Mouse (Mus musculus) left cerebral cortex, postnatal 25 days (tissue): Measurements from ENCODE around the gene Amph. TPM values are rescaled to one million over a fixed set of nuclear protein-coding genes. Genes with fewer than 3 reads are reported as not detected.
"Not testable (repeated sequence)": the region's sequence is repeated elsewhere in the genome, so short reads cannot be mapped to it uniquely, and the experiment has no call there.

ENCODE experiments used
- DNase-seq, 2 experiments: peaks; one replicate each; pipeline ENCODE4 v3.0.0; 2022; ENCODE audit warnings: low spot score in 2 of 2, mixed read lengths in 1 of 2
- intact Hi-C: fragments of 180-260 bp; cut with DNase I; formaldehyde crosslinking; loops from one replicate; pipeline ENCODE4 v1.15.1; 2025
- total RNA-seq, 2 experiments: library from RNA; stranded (reverse); gene quantifications; 2 replicates each; pipeline ENCODE4 v1.2.3; 2021

Gene Amph
- 100 to 1,000 TPM; 200 to 218 TPM for total RNA-seq

DNA sequence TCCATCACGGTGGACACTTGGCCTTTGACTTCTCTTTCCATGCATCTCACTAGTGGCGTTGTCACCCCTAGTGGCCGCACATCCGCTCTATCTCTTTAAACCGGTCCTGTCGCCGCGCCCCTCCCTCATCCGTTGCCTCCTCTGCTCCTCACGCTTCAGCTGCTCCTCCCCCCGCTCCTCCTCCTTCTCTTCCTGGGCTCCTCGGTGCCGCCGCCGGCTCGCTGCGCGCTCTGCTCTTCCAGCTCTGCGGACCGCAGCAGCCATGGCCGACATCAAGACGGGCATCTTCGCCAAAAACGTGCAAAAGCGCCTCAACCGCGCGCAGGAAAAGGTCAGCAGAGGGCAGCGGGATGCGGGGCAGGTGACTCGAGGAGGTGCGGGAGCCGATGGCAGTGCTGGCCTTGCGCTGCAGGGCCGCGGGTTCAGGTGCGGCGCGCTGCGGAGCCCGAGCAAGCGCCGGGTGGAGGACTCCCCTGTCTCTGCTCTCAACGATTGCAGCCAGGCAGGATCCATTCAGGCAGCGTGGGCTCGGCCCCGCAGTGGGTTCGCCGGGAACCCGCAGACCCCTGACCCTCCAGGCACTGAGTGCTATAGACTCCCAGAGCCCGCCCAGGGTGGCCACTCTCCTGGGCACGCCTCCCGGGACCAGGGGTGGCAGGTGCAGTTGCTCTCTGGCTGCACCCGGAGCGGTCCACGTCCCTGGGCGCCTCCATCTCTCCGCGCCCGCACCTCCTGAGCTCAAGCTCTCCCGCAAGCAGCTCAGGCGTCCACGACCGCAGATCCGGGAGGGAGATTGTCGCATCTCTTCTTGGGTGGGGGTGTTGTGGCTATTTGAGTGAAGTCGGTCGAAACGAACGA lies at the start of gene Amph:
TSS of gene Amph (plus strand) at position 35 of the 858 bp plus-strand sequence.
- intact Hi-C loops, result loop anchor here (2.0 to 5.0 kb wide), 3 partner anchors 60 to 154 kb away; no protein-coding TSS in a partner anchor
- DNase-seq, result peak; percentile 88 to 96

DNA sequence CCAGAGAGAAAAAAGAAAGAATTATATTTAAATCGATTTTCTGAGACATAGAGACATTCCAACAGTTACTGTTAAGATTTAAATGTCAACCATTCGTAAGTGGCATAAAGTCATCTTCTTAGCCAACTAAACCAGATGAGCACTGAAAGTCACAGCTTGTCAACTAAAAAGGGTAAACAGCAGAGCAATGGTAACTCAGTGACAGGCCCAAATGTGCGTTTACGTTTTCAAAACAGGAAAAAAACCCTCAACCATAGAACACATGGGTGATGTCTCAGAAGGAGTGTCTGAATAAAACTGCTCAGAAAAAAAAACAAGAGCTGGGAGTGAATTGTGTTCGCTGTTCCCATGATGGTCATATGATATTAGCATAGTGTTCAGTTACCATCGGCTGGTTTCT lies 44.4 kb upstream of the Amph start:
- intact Hi-C loops, result no loop called here

GRCm38 (mm10) chr13:18914774-18915173 lies 33.2 kb upstream of the Amph start:
- DNase-seq, result peak in 1 of 2 experiments; percentile 29
- intact Hi-C loops, result no loop called here

More for the DNA sequence above, 44.4 kb upstream of the Amph start:
- no peak for DNase-seq

- intact Hi-C loops, DNase-seq: not testable (repeated sequence)
Observed at GRCm38 (mm10) chr13:18933191-18933590, 14.8 kb upstream of the Amph start.

DNA sequence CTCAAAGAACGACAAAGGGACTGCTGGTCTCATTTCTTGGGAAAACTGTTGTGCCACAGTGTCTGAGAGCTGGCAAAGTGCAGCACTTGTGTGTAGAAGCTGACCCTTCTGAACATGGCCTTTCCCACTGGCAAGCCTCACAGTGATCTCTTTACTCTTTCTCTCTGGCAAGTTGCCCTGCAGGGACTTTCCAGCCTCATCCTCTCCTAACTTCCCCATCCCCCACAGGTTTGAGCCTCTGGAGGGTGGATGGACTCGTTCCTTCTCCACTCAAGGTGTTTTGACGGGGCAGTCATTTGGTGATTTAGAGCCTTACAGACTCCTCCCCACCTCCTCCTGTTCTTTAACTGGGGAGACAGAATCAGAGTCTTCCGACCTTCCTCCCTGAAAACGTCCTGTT lies 319 bp upstream of the Amph start:
- peak in 1 of 2 experiments; percentile 10 for DNase-seq
- intact Hi-C loops, result loop anchor here (2.0 to 5.0 kb wide), 3 partner anchors 61 to 155 kb away; no protein-coding TSS in a partner anchor

DNA sequence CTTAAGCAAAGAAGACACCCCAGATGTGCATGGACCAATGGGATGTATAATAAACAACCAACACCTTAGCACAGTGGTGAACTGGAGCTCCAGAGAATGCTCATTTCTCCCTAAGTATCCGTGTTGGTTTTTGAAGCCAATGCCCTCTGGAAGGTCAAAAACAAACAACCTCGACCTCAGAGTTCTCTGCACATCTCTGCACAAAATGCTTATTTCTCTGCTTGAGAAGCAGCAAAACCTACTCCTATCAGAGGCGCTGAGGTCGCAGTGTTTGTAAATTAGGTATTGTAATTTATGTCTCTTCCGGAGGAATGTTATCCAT lies 985 bp downstream of the Amph start:
- no peak for DNase-seq
- intact Hi-C loops, result loop anchor here (2.0 to 5.0 kb wide), 3 partner anchors 60 to 153 kb away; no protein-coding TSS in a partner anchor

GRCm38 (mm10) chr13:18949626-18950200 lies 1.7 kb downstream of the Amph start:
- intact Hi-C loops, result loop anchor here (2.0 to 5.0 kb wide), 3 partner anchors 59 to 153 kb away; no protein-coding TSS in a partner anchor

GRCm38 (mm10) chr13:18953575-18953974 lies 5.6 kb downstream of the Amph start:
- intact Hi-C loops, result no loop called here
- no peak for DNase-seq

More at GRCm38 (mm10) chr13:18949626-18950200, 1.7 kb downstream of the Amph start:
- peak in 1 of 2 experiments; percentile 8 for DNase-seq

- DNase-seq, result peak in 1 of 2 experiments; percentile 19
- intact Hi-C loops, result no loop called here
Observed at GRCm38 (mm10) chr13:18956065-18956913, 8.3 kb downstream of the Amph start.

DNA sequence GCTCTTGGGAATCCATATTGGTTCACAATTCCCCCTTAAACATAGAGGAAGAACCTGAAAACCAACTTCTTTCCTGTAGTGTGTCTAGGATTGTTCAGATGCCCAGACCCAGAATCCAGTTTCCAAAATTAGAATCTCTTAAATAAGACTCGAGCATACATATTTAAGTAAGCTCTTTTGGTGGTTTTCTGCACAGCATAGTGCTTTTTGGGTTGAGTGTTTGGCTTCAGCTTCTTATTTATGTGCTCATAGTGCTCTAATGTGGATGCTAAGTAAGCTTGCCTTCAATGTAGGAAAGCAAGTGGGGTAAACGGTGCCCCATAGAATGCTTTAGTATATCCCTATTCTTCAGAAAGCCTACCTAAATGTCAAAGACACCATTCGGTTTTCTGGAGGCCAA lies 9.0 kb downstream of the Amph start:
- intact Hi-C loops, result no loop called here
- peak in 1 of 2 experiments; percentile 61 for DNase-seq

DNA sequence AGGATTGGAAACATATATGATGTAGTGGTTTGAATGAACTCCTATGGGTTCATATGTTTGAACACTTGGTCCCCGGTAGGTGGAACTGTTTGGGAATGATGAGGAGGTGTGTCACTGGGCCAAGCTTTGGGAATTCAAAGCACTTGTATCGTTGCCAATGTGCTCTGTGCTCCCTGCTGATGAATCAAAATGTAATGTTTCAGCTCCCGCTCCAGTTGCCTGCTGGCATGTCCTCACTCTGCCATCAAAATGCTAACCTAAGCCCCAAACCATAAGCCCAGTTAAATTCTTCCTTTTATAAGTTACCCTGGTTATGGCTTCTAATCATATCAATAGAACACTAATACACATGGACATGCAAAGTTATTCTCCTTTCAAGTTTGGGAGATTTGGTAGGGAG lies 24.6 kb downstream of the Amph start:
- intact Hi-C loops, result no loop called here
- no peak for DNase-seq

- intact Hi-C loops, result no loop called here
- no peak for DNase-seq
Observed at GRCm38 (mm10) chr13:18974351-18974750, 26.3 kb downstream of the Amph start.

GRCm38 (mm10) chr13:18987266-18987665 lies 39.3 kb downstream of the Amph start:
- DNase-seq, result no peak
- intact Hi-C loops, result no loop called here

- DNase-seq, result no peak
- intact Hi-C loops, result no loop called here
Observed at GRCm38 (mm10) chr13:18988323-18988722, 40.3 kb downstream of the Amph start.

DNA sequence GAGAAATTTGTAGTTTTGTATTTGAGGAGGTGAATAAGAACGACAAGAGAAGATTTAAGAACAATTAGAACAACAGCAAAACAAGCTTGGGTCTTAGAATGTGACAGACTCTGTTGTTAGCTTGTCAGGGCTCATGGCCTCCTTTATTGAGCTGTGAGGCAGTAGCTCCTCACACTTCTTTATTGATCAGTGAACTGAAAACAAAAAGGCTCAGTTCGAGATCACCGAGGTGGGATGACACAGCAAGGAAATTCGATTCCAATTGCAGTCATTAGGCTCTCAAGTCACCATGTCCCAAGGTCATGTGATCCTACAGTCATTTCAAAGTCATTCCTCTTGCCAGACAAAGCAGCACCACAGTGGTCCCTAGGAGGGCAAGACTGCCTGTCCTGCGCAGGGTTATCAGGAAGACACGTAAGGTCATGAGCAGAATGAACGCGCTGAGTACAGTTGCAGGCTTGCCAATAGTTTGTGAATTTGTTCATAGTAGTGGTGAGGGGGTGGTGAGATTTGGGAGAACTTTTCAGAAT lies 41.2 kb downstream of the Amph start:
- intact Hi-C loops, result no loop called here
- no peak for DNase-seq

DNA sequence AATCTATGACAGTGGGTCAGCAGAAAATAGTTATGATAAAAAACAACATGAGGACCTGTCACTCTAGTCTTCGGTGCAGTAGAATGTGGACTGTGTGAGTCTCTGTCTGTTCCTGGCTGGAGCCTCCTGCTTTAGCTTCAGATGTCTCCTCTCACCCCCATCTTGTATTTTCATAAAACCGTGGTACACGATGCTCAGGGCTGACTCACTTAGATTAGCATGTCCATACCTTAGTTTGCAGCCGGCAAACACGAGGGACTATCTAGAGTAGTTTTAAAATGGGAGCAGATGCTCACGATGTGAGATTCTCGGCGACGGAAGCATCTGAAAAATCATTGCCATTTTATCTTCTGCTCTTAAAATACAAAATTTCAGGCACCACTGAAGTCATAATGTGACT lies 54.5 kb downstream of the Amph start:
- intact Hi-C loops, result loop anchor here (1.0 to 5.0 kb wide), 2 partner anchors 100 to 145 kb away; no protein-coding TSS in a partner anchor
- DNase-seq, result peak; percentile 49 to 92

- intact Hi-C loops, result loop anchor here (5.0 kb wide), 1 partner anchor 147 kb away; no protein-coding TSS in a partner anchor
- peak in 1 of 2 experiments; percentile 60 for DNase-seq
Observed at GRCm38 (mm10) chr13:19004406-19004805, 56.4 kb downstream of the Amph start.

DNA sequence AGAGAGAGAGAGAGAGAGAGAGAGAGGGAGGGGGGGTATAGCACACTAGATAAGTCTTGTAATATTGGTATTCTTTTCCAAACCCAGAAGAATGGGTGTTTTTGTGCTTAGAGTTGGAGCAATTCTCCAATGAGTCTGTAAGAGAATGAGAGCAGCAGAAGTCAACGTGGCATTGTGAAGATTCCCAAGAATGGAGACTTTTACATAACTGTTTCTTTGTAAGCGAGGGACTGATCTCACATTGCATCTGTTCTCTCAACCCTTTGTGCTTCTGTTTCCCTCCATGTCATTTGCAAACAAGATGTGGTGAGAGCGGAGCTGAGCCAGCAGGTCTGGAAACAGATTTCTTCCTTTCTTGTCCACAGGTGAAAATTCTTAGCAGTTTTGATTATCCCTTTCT lies 60.4 kb downstream of the Amph start:
- intact Hi-C loops, result loop anchor here (2.0 kb wide), 1 partner anchor 60 kb away; the partner anchor contains the start of gene Amph
- peak in 1 of 2 experiments; percentile 47 for DNase-seq

DNA sequence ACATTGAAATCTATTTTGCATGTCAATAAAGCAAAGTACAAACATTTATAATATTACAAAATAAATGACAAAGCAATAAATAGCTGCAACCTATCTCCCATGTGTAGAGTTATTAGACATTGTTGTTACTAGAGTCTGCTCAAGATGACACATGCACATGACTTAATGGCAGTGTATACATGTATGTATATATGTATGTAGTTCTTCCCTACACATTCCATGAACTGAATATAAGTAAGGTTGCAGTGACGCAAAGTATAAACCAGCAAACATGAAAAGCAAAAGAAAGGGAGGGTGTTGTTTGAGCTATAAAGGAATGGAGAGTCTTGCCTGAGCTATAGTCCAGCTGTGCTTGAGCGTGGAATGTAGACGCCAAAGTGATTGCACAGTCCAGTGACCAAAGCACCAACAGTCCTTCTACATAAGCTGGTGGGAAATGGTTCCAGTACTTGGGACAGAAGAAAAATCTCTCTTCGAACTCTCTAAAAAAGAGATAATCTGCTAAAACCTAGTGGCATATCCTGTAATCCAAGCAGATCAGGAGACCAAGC lies 66.9 kb downstream of the Amph start:
- intact Hi-C loops, result no loop called here

More for the DNA sequence above, 66.9 kb downstream of the Amph start:
- DNase-seq, result no peak
